Mouse (Mus musculus): Measurements from ENCODE around the gene Fahd2a. TPM values are rescaled to one million over a fixed set of nuclear protein-coding genes. Genes with fewer than 3 reads are reported as not detected.

Fahd2a gene
- polyA plus RNA-seq, 1 experiment from 2014 or later, result 17.5 TPM

- ATAC-seq, result no peak
These were observed 14.1 kb downstream of the Fahd2a start for GRCm38 (mm10) chr2:127430238-127430637.

GRCm38 (mm10) chr2:127424977-127425376 is 19.4 kb downstream of the Fahd2a start, which contains the start of gene Gpat2:
Gpat2 (plus strand) TSS chr2:127425199.
- no peaks in the 10 kb centered on the region for H3K4me1 ChIP-seq
- peaks cover 34% of the 10 kb centered on the region for H3K27me3 ChIP-seq (replicated peaks)
- H3K36me3 ChIP-seq, result no peaks in the 10 kb centered on the region
- H3K9me3 ChIP-seq (replicated peaks), result no peaks in the 10 kb centered on the region
- H3K9ac ChIP-seq, result no peak within 1 kb of the TSS
- WGBS (ENCODE audit: insufficient replicate concordance), result 74% methylated on average over 17 of the region's 17 CpGs
- no peak within 1 kb of the TSS for H3K4me2 ChIP-seq
- no peak within 1 kb of the TSS for H3K4me3 ChIP-seq
- ATAC-seq, result no peak
- H3K27ac ChIP-seq, result no peak within 1 kb of the TSS

More at GRCm38 (mm10) chr2:127430238-127430637, 14.1 kb downstream of the Fahd2a start:
- H3K4me3 ChIP-seq, result no peak overlapping the region
- H3K4me2 ChIP-seq, result no peak overlapping the region
- H3K9me3 ChIP-seq (replicated peaks), result no peaks in the 10 kb centered on the region
- peaks cover 19% of the 10 kb centered on the region for H3K4me1 ChIP-seq
- no peak overlapping the region for H3K9ac ChIP-seq
- no peak overlapping the region for H3K27ac ChIP-seq
- WGBS (ENCODE audit: insufficient replicate concordance), result 8% methylated on average over 3 of the region's 3 CpGs
- peaks cover 16% of the 10 kb centered on the region for H3K36me3 ChIP-seq
- H3K27me3 ChIP-seq (replicated peaks), result peaks cover 32% of the 10 kb centered on the region

GRCm38 (mm10) chr2:127418266-127418970 is 25.9 kb downstream of the Fahd2a start:
- H3K9me3 ChIP-seq (replicated peaks), result no peaks in the 10 kb centered on the region
- H3K27me3 ChIP-seq (replicated peaks), result peaks cover 30% of the 10 kb centered on the region
- ATAC-seq, result no peak
- H3K4me1 ChIP-seq, result no peaks in the 10 kb centered on the region
- no peak overlapping the region for H3K27ac ChIP-seq
- WGBS (ENCODE audit: insufficient replicate concordance), result 55% methylated on average over 10 of the region's 10 CpGs
- no peak overlapping the region for H3K9ac ChIP-seq
- no peaks in the 10 kb centered on the region for H3K36me3 ChIP-seq
- no peak overlapping the region for H3K4me2 ChIP-seq
- no peak overlapping the region for H3K4me3 ChIP-seq

- H3K9ac ChIP-seq, result no peak overlapping the region
- no peak overlapping the region for H3K27ac ChIP-seq
- no peaks in the 10 kb centered on the region for H3K9me3 ChIP-seq (replicated peaks)
- H3K36me3 ChIP-seq, result no peaks in the 10 kb centered on the region
- H3K4me2 ChIP-seq, result no peak overlapping the region
- no peak for ATAC-seq
- no peak overlapping the region for H3K4me3 ChIP-seq
- H3K4me1 ChIP-seq, result no peaks in the 10 kb centered on the region
- 37% methylated on average over 3 of the region's 3 CpGs for WGBS (ENCODE audit: insufficient replicate concordance)
- H3K27me3 ChIP-seq (replicated peaks), result peaks cover 42% of the 10 kb centered on the region
These were observed 27.7 kb downstream of the Fahd2a start for GRCm38 (mm10) chr2:127416706-127417105.

GRCm38 (mm10) chr2:127415806-127416205 is 28.6 kb downstream of the Fahd2a start:
- no peaks in the 10 kb centered on the region for H3K36me3 ChIP-seq
- WGBS (ENCODE audit: insufficient replicate concordance), result 58% methylated on average over 10 of the region's 10 CpGs
- ATAC-seq, result no peak
- no peak overlapping the region for H3K4me2 ChIP-seq
- H3K9ac ChIP-seq, result no peak overlapping the region
- 0 out of 2 replicates have a peak, but pooled peaks cover 1% of the 10 kb centered on the region for H3K4me1 ChIP-seq
- H3K27me3 ChIP-seq (replicated peaks), result peaks cover 40% of the 10 kb centered on the region
- no peaks in the 10 kb centered on the region for H3K9me3 ChIP-seq (replicated peaks)
- no peak overlapping the region for H3K27ac ChIP-seq
- no peak overlapping the region for H3K4me3 ChIP-seq

- Histone ChIP-seq H3K36me3 (no peaks in the 10 kb centered on the region), H3K9ac (no peak overlapping the region), H3K9me3 (replicated peaks) (no peaks in the 10 kb centered on the region), H3K4me3 (no peak overlapping the region), H3K27me3 (replicated peaks) (peaks cover 52% of the 10 kb centered on the region), H3K4me2 (no peak overlapping the region), H3K4me1 (0 out of 2 replicates have a peak, but pooled peaks cover 7% of the 10 kb centered on the region), H3K27ac (no peak overlapping the region)
- ATAC-seq, result no peak
- 77% methylated on average over 6 of the region's 6 CpGs for WGBS (ENCODE audit: insufficient replicate concordance)
These were observed 33.2 kb downstream of the Fahd2a start for GRCm38 (mm10) chr2:127411126-127411525.

GRCm38 (mm10) chr2:127398738-127399137 is 45.6 kb downstream of the Fahd2a start:
- H3K4me2 ChIP-seq, result no peak overlapping the region
- peak overlapping the region; percentile 18; the same call in 1 of the 2 replicates for H3K27ac ChIP-seq
- 69% methylated on average over 7 of the region's 7 CpGs for WGBS (ENCODE audit: insufficient replicate concordance)
- ATAC-seq, result peak; percentile 61
- no peaks in the 10 kb centered on the region for H3K9me3 ChIP-seq (replicated peaks)
- no peak overlapping the region for H3K4me3 ChIP-seq
- no peak overlapping the region for H3K9ac ChIP-seq
- H3K27me3 ChIP-seq (replicated peaks), result peaks cover 19% of the 10 kb centered on the region
- no peaks in the 10 kb centered on the region for H3K36me3 ChIP-seq
- H3K4me1 ChIP-seq, result peaks cover 9% of the 10 kb centered on the region; the same call in 1 of the 2 replicates

GRCm38 (mm10) chr2:127394606-127395161 is 49.7 kb downstream of the Fahd2a start:
- Histone ChIP-seq H3K9me3 (replicated peaks) (no peaks in the 10 kb centered on the region), H3K27me3 (replicated peaks) (no peaks in the 10 kb centered on the region), H3K4me1 (peaks cover 9% of the 10 kb centered on the region; the same call in 1 of the 2 replicates), H3K36me3 (no peaks in the 10 kb centered on the region), H3K4me2 (no peak overlapping the region), H3K4me3 (no peak overlapping the region), H3K27ac (no peak overlapping the region), H3K9ac (no peak overlapping the region)
- ATAC-seq, result no peak
- 69% methylated on average over 5 of the region's 5 CpGs for WGBS (ENCODE audit: insufficient replicate concordance)

- H3K27ac ChIP-seq, result no peak overlapping the region
- WGBS (ENCODE audit: insufficient replicate concordance), result 25% methylated on average over 3 of the region's 3 CpGs
- no peak overlapping the region for H3K9ac ChIP-seq
- no peaks in the 10 kb centered on the region for H3K9me3 ChIP-seq (replicated peaks)
- ATAC-seq, result no peak
- no peak overlapping the region for H3K4me2 ChIP-seq
- H3K4me1 ChIP-seq, result peaks cover 5% of the 10 kb centered on the region; the same call in 1 of the 2 replicates
- no peaks in the 10 kb centered on the region; the same call in none of the 2 replicates for H3K27me3 ChIP-seq (replicated peaks)
- no peaks in the 10 kb centered on the region for H3K36me3 ChIP-seq
- no peak overlapping the region for H3K4me3 ChIP-seq
These were observed 53.0 kb downstream of the Fahd2a start for GRCm38 (mm10) chr2:127391323-127391722.

GRCm38 (mm10) chr2:127390846-127391245 is 53.5 kb downstream of the Fahd2a start:
- H3K4me1 ChIP-seq, result peaks cover 8% of the 10 kb centered on the region
- no peak overlapping the region for H3K27ac ChIP-seq
- no peak overlapping the region for H3K4me2 ChIP-seq
- no peak overlapping the region for H3K4me3 ChIP-seq
- WGBS (ENCODE audit: insufficient replicate concordance), result 64% methylated on average over 4 of the region's 4 CpGs
- H3K9me3 ChIP-seq (replicated peaks), result no peaks in the 10 kb centered on the region
- no peaks in the 10 kb centered on the region for H3K36me3 ChIP-seq
- ATAC-seq, result no peak
- no peak overlapping the region for H3K9ac ChIP-seq
- no peaks in the 10 kb centered on the region; the same call in none of the 2 replicates for H3K27me3 ChIP-seq (replicated peaks)

- Histone ChIP-seq H3K9ac (no peak overlapping the region), H3K36me3 (no peaks in the 10 kb centered on the region), H3K27ac (no peak overlapping the region), H3K9me3 (replicated peaks) (no peaks in the 10 kb centered on the region), H3K4me3 (no peak overlapping the region), H3K27me3 (replicated peaks) (no peaks in the 10 kb centered on the region; the same call in none of the 2 replicates), H3K4me2 (no peak overlapping the region), H3K4me1 (peaks cover 13% of the 10 kb centered on the region)
- WGBS (ENCODE audit: insufficient replicate concordance), result 60% methylated on average over 3 of the region's 3 CpGs
- ATAC-seq, result no peak
These were observed 54.0 kb downstream of the Fahd2a start for GRCm38 (mm10) chr2:127390352-127390751.

- H3K36me3 ChIP-seq, result peaks cover 6% of the 10 kb centered on the region; the same call in 1 of the 2 replicates
- no peak overlapping the region for H3K4me3 ChIP-seq
- H3K4me2 ChIP-seq, result no peak overlapping the region
- peaks cover 14% of the 10 kb centered on the region for H3K4me1 ChIP-seq
- H3K9ac ChIP-seq, result no peak overlapping the region
- H3K27ac ChIP-seq, result no peak overlapping the region
- peaks cover 4% of the 10 kb centered on the region for H3K27me3 ChIP-seq (replicated peaks)
- 55% methylated on average over 2 of the region's 2 CpGs for WGBS (ENCODE audit: insufficient replicate concordance)
- no peaks in the 10 kb centered on the region for H3K9me3 ChIP-seq (replicated peaks)
- no peak for ATAC-seq
These were observed 56.8 kb downstream of the Fahd2a start for GRCm38 (mm10) chr2:127387521-127387920.
